Mouse (Mus musculus) embryonic facial prominence, embryonic 14.5 days (tissue): ENCODE measurements around the gene L3mbtl4. TPM values are rescaled to one million over a fixed set of nuclear protein-coding genes. Genes with fewer than 3 reads are reported as not detected.

Experiments
- ATAC-seq: fragments of 200-750 bp; cut with Nextera tagmentation; 2 replicates; pipeline ENCODE4 v1.8.0; 2017; ENCODE audit warnings: low read depth, moderate number of reproducible peaks, moderate TSS enrichment
- DNase-seq: peaks from one replicate; pipeline ENCODE4 v3.0.0-alpha.2; 2015; ENCODE audit warnings: low spot score
- H3K27ac ChIP-seq: fragments of 300-500 bp; sonication (generic); replicated peaks from 2 replicates; pipeline ENCODE4 v1.5.1; 2014; ENCODE audit warnings: low read depth, mild to moderate bottlenecking, low read length, moderate library complexity
- H3K27me3 ChIP-seq: fragments of 300-500 bp; sonication (generic); replicated peaks from 2 replicates; pipeline ENCODE4 v1.6.1; 2014; ENCODE audit warnings: low read length; ENCODE audit not compliant: control insufficient read depth, insufficient read depth
- H3K36me3 ChIP-seq: fragments of 300-500 bp; sonication (generic); 2 replicates; pipeline ENCODE4 v1.6.1; 2014; ENCODE audit warnings: low read length, mixed read lengths; ENCODE audit not compliant: control insufficient read depth, insufficient read depth
- H3K4me1 ChIP-seq: fragments of 300-500 bp; sonication (generic); 2 replicates; pipeline ENCODE4 v1.6.1; 2014; ENCODE audit warnings: antibody characterized with exemption, low read length; ENCODE audit not compliant: control insufficient read depth, insufficient read depth
- H3K4me2 ChIP-seq: fragments of 300-500 bp; sonication (generic); 2 replicates; pipeline ENCODE4 v1.6.1; 2014; ENCODE audit warnings: low read depth, mild to moderate bottlenecking, low read length, moderate library complexity, mixed read lengths
- H3K4me3 ChIP-seq: fragments of 300-500 bp; sonication (generic); 2 replicates; pipeline ENCODE4 v1.5.1; 2014; ENCODE audit warnings: low read depth, mild to moderate bottlenecking, low read length
- H3K9ac ChIP-seq: fragments of 300-500 bp; sonication (generic); 2 replicates; pipeline ENCODE4 v1.6.1; 2014; ENCODE audit warnings: low read depth, mild to moderate bottlenecking, low read length, moderate library complexity, mixed read lengths
- H3K9me3 ChIP-seq: fragments of 300-500 bp; sonication (generic); 2 replicates; pipeline ENCODE4 v1.6.1; 2016; ENCODE audit warnings: low read length; ENCODE audit not compliant: control insufficient read depth
- WGBS: fragments of 180-500 bp; shearing (Covaris S2); extraction: QIAGEN DNeasy Blood & Tissue Kit; methylation state at CpG from one replicate; pipeline ENCODE4 v1.1.7; 2014; 5-methylcytosine and 5-hydroxymethylcytosine counted together
- polyA plus RNA-seq: library from polyadenylated mRNA; unstranded; fragments of >200 nt; fragmentation: Nextera tagmentation; extraction: Ambion mirVana; gene quantifications from 2 replicates; pipeline ENCODE4 v1.2.1, GENCODE M21; 2014

The L3mbtl4 gene
- polyA plus RNA-seq, 1 experiment from 2014 or later = 0.22 TPM

DNA sequence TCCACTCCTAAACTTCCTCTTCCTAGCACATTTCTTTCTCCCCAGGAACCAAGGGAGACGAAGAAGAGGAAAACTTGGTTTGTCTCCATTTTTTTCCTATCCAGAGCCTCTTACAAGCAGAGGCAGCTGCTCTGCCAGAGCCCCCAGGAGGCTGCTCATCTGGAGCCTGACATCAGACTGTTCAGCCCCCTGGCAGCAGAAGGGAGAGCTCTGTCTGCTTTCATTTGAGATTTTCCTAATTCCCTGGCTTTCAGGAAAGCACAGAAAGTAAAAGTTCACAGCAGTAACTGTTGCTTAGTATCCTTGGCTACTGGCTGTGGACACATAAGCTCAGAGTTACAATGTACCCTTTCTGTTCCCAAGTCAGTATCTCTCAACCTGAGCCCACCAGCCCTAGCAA, 474.7 kb downstream of the L3mbtl4 start:
- H3K27me3 ChIP-seq = no peaks in the 10 kb centered on the region
- ATAC-seq = no peak
- WGBS = 25% methylated on average over 1 of the region's 1 CpGs
- no peaks in the 10 kb centered on the region; the same call in 1 of the 2 replicates for H3K4me1 ChIP-seq
- H3K27ac ChIP-seq = no peak overlapping the region
- H3K4me3 ChIP-seq = no peak overlapping the region
- no peaks in the 10 kb centered on the region for H3K9me3 ChIP-seq
- no peaks in the 10 kb centered on the region for H3K36me3 ChIP-seq
- DNase-seq = peak; percentile 30
- no peak overlapping the region for H3K4me2 ChIP-seq
- no peak overlapping the region for H3K9ac ChIP-seq

DNA sequence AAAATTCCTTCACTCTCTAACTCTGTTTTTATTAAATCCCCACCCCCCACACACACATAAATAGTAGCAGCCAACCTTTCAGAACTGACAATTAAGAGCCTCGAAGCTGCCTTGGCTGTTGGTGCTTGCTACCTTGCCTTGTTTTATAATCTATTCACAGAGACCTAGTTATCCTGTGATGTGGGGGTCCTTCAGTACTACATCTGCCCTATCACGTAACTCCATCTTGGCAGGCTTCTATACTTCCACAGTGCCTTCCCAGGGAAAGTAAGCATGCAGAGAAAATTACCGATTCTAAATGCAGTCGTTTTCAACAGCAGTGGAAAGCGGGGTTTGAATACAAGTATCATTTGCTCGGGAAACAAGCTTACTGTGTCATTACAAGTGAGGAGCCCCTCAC, 476.9 kb downstream of the L3mbtl4 start:
- ATAC-seq = no peak
- DNase-seq = no peak

DNA sequence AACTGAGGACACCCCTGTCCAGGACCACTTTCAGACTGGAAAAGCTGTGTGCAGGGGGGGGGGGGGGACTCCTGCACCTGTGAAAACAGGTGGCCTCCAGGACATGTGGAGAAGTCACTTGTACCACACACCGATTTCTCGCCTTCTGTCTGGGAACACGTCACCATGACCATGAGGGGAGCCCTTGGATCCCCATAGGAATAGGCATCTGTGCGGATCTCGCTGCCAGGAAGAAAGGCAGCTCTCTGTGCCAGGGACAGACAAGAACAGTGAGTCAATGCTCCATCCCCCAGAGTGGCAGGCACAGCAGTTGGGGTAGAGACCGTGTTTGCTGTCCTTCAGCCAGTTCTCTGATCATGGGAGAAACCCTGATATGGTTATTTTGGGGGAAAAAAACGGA, 479.5 kb downstream of the L3mbtl4 start:
- Histone ChIP-seq H3K36me3 (no peaks in the 10 kb centered on the region), H3K27ac (no peak overlapping the region), H3K9ac (no peak overlapping the region), H3K4me2 (no peak overlapping the region), H3K4me1 (no peaks in the 10 kb centered on the region; the same call in 1 of the 2 replicates), H3K4me3 (no peak overlapping the region), H3K9me3 (no peaks in the 10 kb centered on the region), H3K27me3 (no peaks in the 10 kb centered on the region)
- WGBS = 69% methylated on average over 7 of the region's 7 CpGs
- ATAC-seq (no peak), DNase-seq (no peak)

More for the DNA sequence above, 476.9 kb downstream of the L3mbtl4 start:
- H3K27me3 ChIP-seq = no peaks in the 10 kb centered on the region
- H3K27ac ChIP-seq = no peak overlapping the region
- no peak overlapping the region for H3K4me3 ChIP-seq
- H3K9me3 ChIP-seq = no peaks in the 10 kb centered on the region
- 63% methylated on average over 6 of the region's 6 CpGs for WGBS
- no peaks in the 10 kb centered on the region for H3K36me3 ChIP-seq
- H3K9ac ChIP-seq = no peak overlapping the region
- H3K4me1 ChIP-seq = no peaks in the 10 kb centered on the region; the same call in 1 of the 2 replicates
- H3K4me2 ChIP-seq = no peak overlapping the region

- Histone ChIP-seq H3K4me3 (no peak overlapping the region), H3K4me1 (no peaks in the 10 kb centered on the region), H3K9me3 (no peaks in the 10 kb centered on the region), H3K9ac (no peak overlapping the region), H3K27me3 (no peaks in the 10 kb centered on the region), H3K27ac (no peak overlapping the region), H3K4me2 (no peak overlapping the region), H3K36me3 (no peaks in the 10 kb centered on the region)
- ATAC-seq = no peak
- no peak for DNase-seq
- 86% methylated on average over 11 of the region's 11 CpGs for WGBS
Measured at GRCm38 (mm10) chr17:68754789-68755188, 481.2 kb downstream of the L3mbtl4 start.

- H3K9ac ChIP-seq = no peak overlapping the region
- no peak overlapping the region for H3K27ac ChIP-seq
- H3K4me1 ChIP-seq = no peaks in the 10 kb centered on the region
- no peak for ATAC-seq
- WGBS = 63% methylated on average over 5 of the region's 5 CpGs
- H3K4me3 ChIP-seq = no peak overlapping the region
- no peak overlapping the region for H3K4me2 ChIP-seq
- H3K36me3 ChIP-seq = no peaks in the 10 kb centered on the region
- DNase-seq = peak; percentile 9
- no peaks in the 10 kb centered on the region for H3K27me3 ChIP-seq
- no peaks in the 10 kb centered on the region for H3K9me3 ChIP-seq
Measured at GRCm38 (mm10) chr17:68758428-68758827, 484.8 kb downstream of the L3mbtl4 start.

DNA sequence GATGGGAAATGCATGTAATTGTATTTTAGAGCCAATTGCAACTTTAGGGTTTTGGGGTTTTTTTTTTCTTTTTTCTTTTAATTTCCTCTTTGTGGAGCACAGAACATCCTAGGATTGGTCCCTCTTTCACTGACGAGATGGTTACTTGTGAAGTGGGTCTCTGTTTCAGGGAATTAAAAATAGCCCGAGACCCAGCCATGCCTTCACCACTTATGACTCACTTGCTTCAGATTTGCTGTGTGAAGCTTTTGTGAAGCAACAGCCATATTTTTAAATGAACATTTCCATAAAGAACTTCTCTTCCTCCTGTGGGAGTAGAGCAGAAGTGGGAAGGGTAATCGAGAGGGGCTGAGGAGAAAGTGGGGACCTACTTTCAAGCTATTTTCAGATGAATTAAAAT, 485.3 kb downstream of the L3mbtl4 start:
- Histone ChIP-seq H3K9me3 (no peaks in the 10 kb centered on the region), H3K36me3 (no peaks in the 10 kb centered on the region), H3K9ac (no peak overlapping the region), H3K4me3 (no peak overlapping the region), H3K4me2 (no peak overlapping the region), H3K27ac (no peak overlapping the region), H3K27me3 (no peaks in the 10 kb centered on the region), H3K4me1 (no peaks in the 10 kb centered on the region)
- DNase-seq (no peak), ATAC-seq (no peak)
- 74% methylated on average over 3 of the region's 3 CpGs for WGBS

- Histone ChIP-seq H3K9ac (no peak overlapping the region), H3K27me3 (no peaks in the 10 kb centered on the region), H3K4me2 (no peak overlapping the region), H3K4me1 (no peaks in the 10 kb centered on the region), H3K9me3 (no peaks in the 10 kb centered on the region), H3K4me3 (no peak overlapping the region), H3K27ac (no peak overlapping the region), H3K36me3 (no peaks in the 10 kb centered on the region)
- DNase-seq (no peak), ATAC-seq (no peak)
- 56% methylated on average over 1 of the region's 1 CpGs for WGBS
Measured at GRCm38 (mm10) chr17:68759978-68760377, 486.4 kb downstream of the L3mbtl4 start.

DNA sequence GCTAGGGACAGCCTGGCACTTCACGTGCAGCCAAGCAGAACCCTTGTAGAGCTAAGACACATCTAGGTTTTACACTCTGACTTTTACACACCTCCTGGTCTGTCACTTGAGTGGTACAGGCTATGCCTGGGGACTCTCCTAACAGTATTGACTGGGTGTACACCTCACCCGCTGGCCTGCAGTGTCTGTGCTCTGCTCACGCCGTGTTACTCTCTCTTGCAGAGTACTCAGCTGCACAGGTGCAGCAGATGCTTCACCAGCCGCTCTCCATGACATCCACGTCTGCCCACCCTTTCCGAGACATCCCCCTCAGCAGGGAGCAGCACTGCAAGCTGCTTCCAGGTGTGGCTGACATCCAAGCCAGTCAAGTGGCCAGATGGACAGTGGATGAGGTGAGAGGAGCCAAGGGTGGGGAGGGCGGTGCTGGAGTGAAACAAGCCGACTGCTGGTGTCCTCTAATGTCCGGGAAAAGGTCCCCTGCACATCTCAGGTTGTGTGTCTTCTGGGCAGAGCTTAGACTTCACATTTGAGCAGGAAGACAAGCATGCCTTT, 490.8 kb downstream of the L3mbtl4 start:
- WGBS = 76% methylated on average over 10 of the region's 10 CpGs
- Histone ChIP-seq H3K36me3 (no peaks in the 10 kb centered on the region), H3K9me3 (no peaks in the 10 kb centered on the region), H3K27ac (no peak overlapping the region), H3K4me1 (no peaks in the 10 kb centered on the region), H3K4me3 (no peak overlapping the region), H3K27me3 (no peaks in the 10 kb centered on the region), H3K9ac (no peak overlapping the region), H3K4me2 (no peak overlapping the region)
- ATAC-seq (no peak), DNase-seq (no peak)

DNA sequence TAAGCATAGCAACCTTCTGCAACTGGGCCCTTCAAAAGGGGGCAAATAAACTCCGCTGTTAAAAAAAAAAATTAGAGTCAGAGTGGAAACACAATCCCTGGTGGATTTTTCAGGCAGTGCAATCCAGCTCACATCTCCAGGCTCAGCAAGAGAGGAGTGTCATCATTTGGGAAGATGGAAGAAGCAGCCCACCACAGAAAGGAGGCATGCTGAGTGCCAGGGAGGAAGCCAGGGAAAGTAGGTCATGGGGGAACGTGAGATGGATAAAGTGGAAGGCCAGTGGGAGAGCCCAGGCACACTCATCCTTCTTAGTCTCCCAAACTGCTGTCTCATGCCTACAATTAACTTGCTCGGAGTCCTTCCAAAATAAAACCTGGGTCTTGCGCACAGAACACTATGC, 496.0 kb downstream of the L3mbtl4 start:
- Histone ChIP-seq H3K27me3 (no peaks in the 10 kb centered on the region), H3K4me3 (no peak overlapping the region), H3K4me2 (no peak overlapping the region), H3K27ac (no peak overlapping the region), H3K9ac (no peak overlapping the region), H3K9me3 (no peaks in the 10 kb centered on the region), H3K36me3 (no peaks in the 10 kb centered on the region), H3K4me1 (no peaks in the 10 kb centered on the region)
- ATAC-seq (no peak), DNase-seq (no peak)
- 69% methylated on average over 4 of the region's 4 CpGs for WGBS
